Mouse (Mus musculus) myocyte (in vitro differentiated cells): Measurements from ENCODE around the gene Prr15.

Experiments
- E2F4 ChIP-seq: IDR thresholded peaks from one replicate; pipeline ENCODE4 v1.6.1; 2011; ENCODE audit warnings: mild to moderate bottlenecking, control low read depth, moderate library complexity; ENCODE audit not compliant: insufficient read depth
- MAX ChIP-seq: IDR thresholded peaks from one replicate; pipeline ENCODE4 v1.6.1; 2011; ENCODE audit warnings: low read depth, mild to moderate bottlenecking, control low read depth
- MYOD1 ChIP-seq, 3 experiments: IDR thresholded peaks; one replicate each; pipeline ENCODE4 v1.6.1; 2011; ENCODE audit warnings: control low read depth in 2 of 3, low read depth in 2 of 3, mild to moderate bottlenecking in 2 of 3, moderate library complexity in 1 of 3; ENCODE audit not compliant: insufficient read length in 2 of 3, control insufficient read depth in 1 of 3
- MYOG ChIP-seq, 3 experiments: IDR thresholded peaks; one replicate each; pipeline ENCODE4 v1.6.1; 2011; ENCODE audit warnings: control low read depth in 2 of 3, low read depth in 2 of 3, mild to moderate bottlenecking in 2 of 3; ENCODE audit not compliant: insufficient read length in 2 of 3, control insufficient read depth in 1 of 3, insufficient read depth in 1 of 3
- POLR2A ChIP-seq: IDR thresholded peaks from one replicate; pipeline ENCODE4 v1.6.1; 2011; ENCODE audit warnings: low read depth, mild to moderate bottlenecking, control low read depth, moderate library complexity; ENCODE audit not compliant: insufficient read length
- POLR2AphosphoS2 ChIP-seq: IDR thresholded peaks from one replicate; pipeline ENCODE4 v1.6.1; 2011; ENCODE audit warnings: low read depth, control low read depth; ENCODE audit not compliant: insufficient read length
- USF1 ChIP-seq: IDR thresholded peaks from one replicate; pipeline ENCODE4 v1.6.1; 2011; ENCODE audit warnings: low read depth, mild to moderate bottlenecking, control low read depth, moderate library complexity

- TF ChIP-seq POLR2A (no peak), MAX (no peak), MYOG (IDR thresholded peaks at IDR 0.05; ENCODE audit: control insufficient read depth in 1 of 3, insufficient read depth in 1 of 3, insufficient read length in 2 of 3, low read depth in 2 of 3) (no peak), E2F4 (no peak), MYOD1 (IDR thresholded peaks at IDR 0.05; ENCODE audit: control insufficient read depth in 1 of 3, insufficient read length in 2 of 3, low read depth in 2 of 3) (peak in 1 of 3 experiments; percentile 34), POLR2AphosphoS2 (no peak), USF1 (no peak)
Measured at GRCm38 (mm10) chr6:54333652-54334396, 8.2 kb downstream of the Prr15 start.
